Mouse (Mus musculus): ENCODE measurements around the gene Ngef.
A peak's percentile ranks its signal among the peaks of the same experiment; 100 is the strongest.
"Not testable (repeated sequence)": the region's sequence is repeated elsewhere in the genome, so short reads cannot be mapped to it uniquely, and the experiment has no call there.

Gene Ngef

GRCm38 (mm10) chr1:87472576-87472975 lies 101.1 kb downstream of the Ngef start:
- DNase-seq (ENCODE audit: low spot score) = no peak

- no peak for DNase-seq (ENCODE audit: low spot score)
Observed at GRCm38 (mm10) chr1:87471914-87472313, 101.8 kb downstream of the Ngef start.

GRCm38 (mm10) chr1:87469971-87470370 lies 103.7 kb downstream of the Ngef start, which contains the start of gene Snorc:
Gene Snorc, plus strand, starts transcription at chr1:87470271.
- DNase-seq (ENCODE audit: low spot score) = not testable (repeated sequence)

GRCm38 (mm10) chr1:87468321-87468720 lies 105.3 kb downstream of the Ngef start:
- peak; percentile 60 for DNase-seq (ENCODE audit: low spot score)

DNA sequence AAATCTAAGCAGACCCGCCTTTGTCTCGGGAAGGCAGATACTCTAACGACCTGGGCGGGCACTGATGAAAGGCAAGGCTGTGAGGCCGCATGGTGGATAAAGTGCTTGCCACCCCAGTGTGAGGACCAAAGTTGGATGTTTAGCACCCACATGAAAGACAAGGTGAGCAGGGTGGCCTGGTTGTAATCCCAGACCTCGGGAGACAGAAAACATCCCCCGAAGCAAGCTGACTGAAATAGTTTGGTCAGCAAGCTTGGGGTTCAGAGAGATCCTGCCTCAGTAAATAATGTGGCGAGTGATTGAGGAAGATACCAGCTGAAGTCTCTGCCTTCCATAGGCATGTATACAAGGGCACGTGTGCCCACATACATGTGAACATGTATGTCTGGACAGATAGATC lies 106.2 kb downstream of the Ngef start:
- DNase-seq (ENCODE audit: low spot score) = no peak

GRCm38 (mm10) chr1:87459856-87460255 lies 113.8 kb downstream of the Ngef start:
- DNase-seq (ENCODE audit: low spot score) = not testable (repeated sequence)

DNA sequence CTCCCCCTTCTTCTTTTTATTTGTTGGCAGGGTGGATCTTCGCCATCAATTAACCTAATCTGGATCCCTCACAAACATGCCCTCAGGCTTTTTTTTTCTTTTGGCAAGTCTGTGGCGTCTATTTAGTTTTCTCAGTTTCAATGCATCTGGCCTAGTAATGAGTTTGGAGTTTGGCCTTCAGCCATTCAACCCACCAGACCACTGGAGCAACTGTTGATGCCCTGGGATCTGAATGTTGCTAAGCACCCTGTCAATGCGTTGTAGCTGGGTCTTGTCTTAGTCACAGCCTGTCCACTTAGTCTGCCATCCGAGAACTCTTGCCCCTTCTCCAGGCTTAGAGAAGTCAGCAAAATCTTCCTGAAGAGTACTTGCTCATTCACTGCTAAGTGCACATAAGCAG lies 115.6 kb downstream of the Ngef start:
- DNase-seq (ENCODE audit: low spot score) = no peak

DNA sequence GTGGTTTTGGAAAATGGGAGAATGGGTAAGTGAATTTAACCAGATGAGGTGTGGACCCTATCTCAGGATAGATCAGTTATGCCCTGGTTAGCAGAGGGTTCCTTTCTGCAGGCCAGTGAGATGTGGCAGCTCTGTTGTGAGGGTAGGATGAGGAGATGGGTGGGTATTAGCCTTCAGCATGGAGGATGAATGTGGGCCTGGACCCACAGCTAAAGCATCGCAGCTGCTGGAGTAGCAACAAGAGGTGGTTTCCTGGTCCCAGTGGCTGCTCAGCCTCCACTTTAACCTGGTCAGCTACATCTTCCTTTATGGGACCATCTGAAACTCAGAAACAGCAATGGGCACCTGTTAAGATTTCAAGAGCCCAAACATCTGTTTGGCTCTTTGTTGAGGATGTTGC lies 117.2 kb downstream of the Ngef start:
- DNase-seq (ENCODE audit: low spot score) = no peak

GRCm38 (mm10) chr1:87449432-87449831 lies 124.2 kb downstream of the Ngef start:
- DNase-seq (ENCODE audit: low spot score) = no peak

GRCm38 (mm10) chr1:87447183-87448104 lies 126.2 kb downstream of the Ngef start:
- DNase-seq (ENCODE audit: low spot score) = peak; percentile 71

DNA sequence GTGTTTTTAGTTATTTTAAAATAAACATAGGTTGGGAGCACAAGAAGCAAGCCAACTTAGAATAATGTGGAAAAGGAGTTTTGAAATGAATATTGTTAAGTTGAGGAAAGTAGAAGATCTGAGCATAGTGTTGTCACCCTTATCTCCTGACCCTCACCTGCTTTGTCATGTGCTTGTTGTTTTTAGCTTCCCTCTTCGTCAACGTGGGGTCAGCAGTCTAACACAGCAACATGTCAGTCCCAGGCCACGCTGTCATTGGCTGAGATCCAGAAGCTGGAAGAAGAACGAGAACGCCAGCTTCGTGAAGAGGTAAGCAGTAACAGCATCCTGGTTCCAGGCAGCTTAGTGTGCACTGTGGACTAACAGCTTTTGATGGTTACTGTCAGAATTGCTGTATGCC lies 137.1 kb downstream of the Ngef start:
- DNase-seq (ENCODE audit: low spot score) = no peak

DNA sequence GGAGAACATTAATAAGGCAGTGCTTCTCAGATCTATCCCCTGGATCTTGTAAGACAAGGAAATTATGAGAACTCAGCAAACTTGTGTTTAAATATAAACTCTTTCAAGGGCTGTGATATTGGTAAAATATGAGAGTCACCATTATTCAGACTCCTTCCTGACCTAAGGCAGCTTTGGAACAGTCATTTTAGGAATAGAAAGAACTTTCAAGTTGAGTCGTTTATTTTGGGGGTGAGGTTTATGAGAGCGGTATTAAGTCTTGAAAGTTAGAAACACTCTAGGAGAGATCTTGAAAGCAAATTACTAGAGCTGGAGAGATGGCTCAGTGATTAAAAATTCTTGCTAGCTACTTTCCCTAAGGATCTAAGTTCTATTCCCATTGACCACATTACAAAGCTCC lies 138.5 kb downstream of the Ngef start:
- no peak for DNase-seq (ENCODE audit: low spot score)
